Mouse (Mus musculus) CH12.LX (cell line): ENCODE results near the gene Ccdc32. TPM values are rescaled to one million over a fixed set of nuclear protein-coding genes. Genes with fewer than 3 reads are reported as not detected.

Experiments
- DNase-seq: peaks from one replicate; pipeline ENCODE4 v3.0.0-alpha.2; 2013; ENCODE audit errors: extremely low read depth
- H3K27ac ChIP-seq: 2 replicates; pipeline ENCODE4 v1.5.1; 2012; ENCODE audit warnings: low read depth, mild to moderate bottlenecking, control low read depth, moderate library complexity; ENCODE audit not compliant: insufficient read depth
- H3K27me3 ChIP-seq: replicated peaks from 2 replicates; pipeline ENCODE3; 2012; ENCODE audit warnings: inconsistent platforms
- H3K36me3 ChIP-seq, 2 experiments: replicated peaks in 1 of 2; 2 replicates each; pipeline versions ENCODE3 to v1.6.1; 2012; ENCODE audit warnings: inconsistent platforms in 1 of 2, low read length in 1 of 2, mild to moderate bottlenecking in 1 of 2, mixed read lengths in 1 of 2, moderate library complexity in 1 of 2; ENCODE audit not compliant: control insufficient read depth in 1 of 2, insufficient read depth in 1 of 2
- H3K4me1 ChIP-seq, 2 experiments: 2 replicates each; pipeline ENCODE4 v1.6.1; 2012; ENCODE audit warnings: inconsistent platforms in 1 of 2, moderate library complexity in 1 of 2; ENCODE audit not compliant: insufficient read depth in 2 of 2, control insufficient read depth in 1 of 2
- H3K4me2 ChIP-seq: 2 replicates; pipeline ENCODE4 v1.6.1; 2012; ENCODE audit warnings: low read depth, mild to moderate bottlenecking, control low read depth; ENCODE audit not compliant: poor library complexity, insufficient read depth, severe bottlenecking
- H3K4me3 ChIP-seq, 3 experiments: fragments of 150-350 bp in 1 of 3; sonication (generic) in 1 of 3; replicated peaks in 1 of 3; 2 replicates each; pipeline versions ENCODE3 to v1.5.1; 2011 to 2012; ENCODE audit warnings: low read depth in 2 of 3, low read length in 2 of 3, mild to moderate bottlenecking in 2 of 3, moderate library complexity in 2 of 3, control low read depth in 1 of 3, improper control_type of control experiment in 1 of 3, inconsistent platforms in 1 of 3, mixed read lengths in 1 of 3; ENCODE audit not compliant: poor library complexity in 1 of 3
- H3K79me2 ChIP-seq: replicated peaks from 2 replicates; pipeline ENCODE4 v1.6.1; 2012; ENCODE audit warnings: mild to moderate bottlenecking, moderate library complexity; ENCODE audit not compliant: control insufficient read depth, poor library complexity, insufficient read depth, severe bottlenecking; ENCODE audit errors: extremely low read depth
- H3K9ac ChIP-seq: 2 replicates; pipeline ENCODE4 v1.6.1; 2012; ENCODE audit warnings: low read depth, mild to moderate bottlenecking, control low read depth, moderate library complexity; ENCODE audit not compliant: insufficient read depth
- H3K9me3 ChIP-seq: replicated peaks from 2 replicates; pipeline ENCODE3; 2012; ENCODE audit warnings: low read length, inconsistent platforms, mixed read lengths
- CHD1 ChIP-seq: IDR thresholded peaks from 2 replicates; pipeline ENCODE4 v1.6.1; 2012; ENCODE audit warnings: low read depth, low read length, improper control_type of control experiment, inconsistent platforms
- CHD2 ChIP-seq: IDR thresholded peaks from 2 replicates; pipeline ENCODE4 v1.6.1; 2011; ENCODE audit warnings: low read length, improper control_type of control experiment
- CTCF ChIP-seq, 2 experiments: IDR thresholded peaks in 1 of 2; conservative IDR thresholded peaks in 1 of 2; 2 replicates each; pipeline ENCODE4 v1.5.1; 2011 to 2012; ENCODE audit warnings: low read depth in 2 of 2, low read length in 2 of 2, improper control_type of control experiment in 1 of 2, inconsistent platforms in 1 of 2, mild to moderate bottlenecking in 1 of 2, moderate library complexity in 1 of 2
- ETS1 ChIP-seq: conservative IDR thresholded peaks from 2 replicates; pipeline ENCODE4 v1.6.1; 2012; ENCODE audit warnings: low read depth, mild to moderate bottlenecking, inconsistent platforms, low read length, improper control_type of control experiment, moderate library complexity
- HCFC1 ChIP-seq: IDR thresholded peaks from 2 replicates; pipeline ENCODE4 v1.6.1; 2012; ENCODE audit warnings: low read depth, mild to moderate bottlenecking, inconsistent platforms, low read length, improper control_type of control experiment
- JUN ChIP-seq: IDR thresholded peaks from 2 replicates; pipeline ENCODE4 v1.6.1; 2011; ENCODE audit warnings: low read depth, mild to moderate bottlenecking, low read length, improper control_type of control experiment, moderate library complexity; ENCODE audit not compliant: insufficient read depth
- MAX ChIP-seq: IDR thresholded peaks from 2 replicates; pipeline ENCODE4 v1.6.1; 2011; ENCODE audit warnings: low read length, improper control_type of control experiment
- PAX5 ChIP-seq: IDR thresholded peaks from 2 replicates; pipeline ENCODE4 v1.6.1; 2012; ENCODE audit warnings: low read length, inconsistent platforms, mixed read lengths
- POLR2A ChIP-seq: IDR thresholded peaks from 2 replicates; pipeline ENCODE4 v1.6.1; 2011; ENCODE audit warnings: low read depth, mild to moderate bottlenecking, improper control_type of control experiment, low read length
- SMC3 ChIP-seq: IDR thresholded peaks from 2 replicates; pipeline ENCODE4 v1.6.1; 2011; ENCODE audit warnings: low read depth, low read length, improper control_type of control experiment
- TBP ChIP-seq: conservative IDR thresholded peaks from 2 replicates; pipeline ENCODE4 v1.6.1; 2011; ENCODE audit warnings: low read depth, low read length, improper control_type of control experiment
- TCF12 ChIP-seq: IDR thresholded peaks from 2 replicates; pipeline ENCODE4 v1.6.1; 2014; ENCODE audit warnings: low read depth, mild to moderate bottlenecking, inconsistent platforms, low read length, improper control_type of control experiment
- UBTF ChIP-seq: IDR thresholded peaks from 2 replicates; pipeline ENCODE4 v1.6.1; 2012; ENCODE audit warnings: low read depth, mild to moderate bottlenecking, inconsistent platforms, low read length, improper control_type of control experiment, moderate library complexity
- USF1 ChIP-seq: IDR thresholded peaks from 2 replicates; pipeline ENCODE4 v1.6.1; 2014; ENCODE audit warnings: low read depth, mild to moderate bottlenecking, inconsistent platforms, low read length, improper control_type of control experiment
- dilution Hi-C: fragments of 300-500 bp; cut with MboI; formaldehyde crosslinking; loops from 2 replicates; pipeline ENCODE4 v1.14.3; 2020; ENCODE audit warnings: low sequenced_read_pairs; ENCODE audit not compliant: extremely low pct_unique_long_range_greater_than_20kb, extremely low pct_ligation_motif_present
- in situ Hi-C: fragments of 300-500 bp; cut with MboI; formaldehyde crosslinking; loops from 3 replicates; pipeline ENCODE4 v1.14.3; 2019; ENCODE audit warnings: low sequenced_read_pairs, low pct_ligation_motif_present, low pct_unique_long_range_greater_than_20kb, mixed read lengths
- polyA plus RNA-seq: library from polyadenylated mRNA; unstranded; fragments of >175 nt; gene quantifications from 2 replicates; pipeline ENCODE4 v1.2.1, GENCODE M21; 2012; ENCODE audit warnings: low read depth; ENCODE audit not compliant: insufficient read length
- total RNA-seq, 2 experiments: library from RNA; depleted of rRNA; stranded (reverse); fragments of 300-350 nt in 1 of 2; fragments of >200 nt in 1 of 2; gene quantifications; 2 replicates each; pipeline ENCODE4 v1.2.3; 2012 to 2014

The Ccdc32 gene
- total and polyA plus RNA-seq, 3 experiments, result 11.5 to 18.3 (median 11.7) TPM

DNA sequence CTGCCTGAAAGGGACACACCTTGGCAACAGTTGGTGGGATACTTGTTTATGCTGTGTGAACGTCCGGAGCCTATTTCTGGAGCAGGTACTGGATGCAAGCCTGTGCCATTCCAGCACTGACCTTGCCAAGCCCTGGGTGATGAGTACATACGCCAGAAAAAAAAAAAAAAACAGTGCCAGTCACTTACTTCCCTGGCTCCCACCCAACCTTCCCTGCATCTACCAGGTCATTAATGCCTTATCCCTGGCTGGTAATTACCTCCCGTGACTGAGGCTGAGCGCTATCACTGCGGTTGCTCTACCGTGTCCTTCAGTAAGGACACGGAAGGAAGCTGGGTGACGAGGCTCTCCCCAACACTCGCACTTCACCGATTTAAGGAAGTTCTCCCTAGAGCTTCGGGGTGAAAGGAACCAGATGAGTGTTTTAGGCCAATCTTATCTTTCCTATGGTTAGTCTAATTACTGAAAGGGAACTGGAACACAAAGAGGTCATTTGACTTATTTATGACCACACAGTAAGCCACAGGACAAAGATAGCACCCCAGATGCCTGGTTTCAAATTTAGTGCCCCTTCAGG is 13.5 kb downstream of the Ccdc32 start (continued):
- TF ChIP-seq HCFC1, result no peak

DNA sequence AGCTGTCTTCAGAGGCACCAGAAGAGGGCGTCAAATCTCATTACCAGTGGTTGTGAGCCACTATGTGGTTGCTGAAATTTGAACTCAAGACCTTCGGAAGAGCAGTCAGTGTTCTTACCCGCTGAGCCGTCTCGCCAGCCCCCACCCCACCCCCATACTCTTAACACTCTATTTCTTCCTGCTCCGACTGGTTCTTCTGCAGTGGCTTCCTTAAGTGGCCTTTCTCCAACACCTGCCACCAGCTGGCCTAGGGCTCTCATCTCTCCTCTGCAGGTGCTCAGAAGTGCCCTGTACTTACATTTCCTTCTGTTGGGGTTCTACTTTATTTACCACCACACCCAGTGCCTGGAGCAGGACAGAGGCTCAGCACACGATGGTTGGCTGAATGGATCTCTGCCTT is 14.2 kb downstream of the Ccdc32 start:
- TF ChIP-seq SMC3 (peak; percentile 15; the same call in 1 of the 2 replicates), ETS1 (0 out of 2 replicates have a peak, but pooled peaks have one; percentile 15), TCF12 (peak; percentile 54; the same call in 1 of the 2 replicates), CHD2 (no peak), CTCF (conservative IDR thresholded peaks at IDR 0.05 in 1 of 2, IDR thresholded peaks at IDR 0.05 in 1 of 2; ENCODE audit: low read depth in 2 of 2, low read length in 2 of 2) (peak in 1 of 2 experiments; percentile 39; a peak in 2 of 4 replicates)
- TF ChIP-seq, all 38 proteins: peak for 4
- no peaks in the 10 kb centered on the region for H3K27me3 ChIP-seq
- peaks cover 16 to 24% of the 10 kb centered on the region in 2 experiments for H3K36me3 ChIP-seq
- peak; percentile 70 for DNase-seq
- H3K79me2 ChIP-seq, result no peaks in the 10 kb centered on the region
- dilution Hi-C loops (no loop called here), in situ Hi-C loops (no loop called here)
- peak overlapping the region; percentile 78 for H3K4me2 ChIP-seq
- H3K9ac ChIP-seq, result no peak overlapping the region
- H3K27ac ChIP-seq, result peak overlapping the region; percentile 78
- H3K4me1 ChIP-seq, result peaks cover 5 to 26% of the 10 kb centered on the region in 2 experiments; a peak in 3 of 4 replicates
- peaks cover 4% of the 10 kb centered on the region for H3K9me3 ChIP-seq
- peak overlapping the region in 2 of 3 experiments; percentile 13 to 33 for H3K4me3 ChIP-seq

GRCm38 (mm10) chr2:119009376-119009775 is 19.8 kb downstream of the Ccdc32 start:
- no peak overlapping the region for H3K9ac ChIP-seq
- no peak overlapping the region for H3K4me2 ChIP-seq
- no peak for TF ChIP-seq JUN
- no peak overlapping the region for H3K27ac ChIP-seq
- H3K36me3 ChIP-seq, result no peaks in the 10 kb centered on the region
- no peak for DNase-seq
- no peaks in the 10 kb centered on the region for H3K79me2 ChIP-seq
- peaks cover 0 to under 1% of the 10 kb centered on the region in 2 experiments; a peak in 1 of 4 replicates for H3K4me1 ChIP-seq
- no peak overlapping the region for H3K4me3 ChIP-seq
- no peaks in the 10 kb centered on the region for H3K9me3 ChIP-seq
- in situ Hi-C loops, result no loop called here
- dilution Hi-C loops, result no loop called here
- H3K27me3 ChIP-seq, result no peaks in the 10 kb centered on the region

- Histone ChIP-seq H3K4me2 (no peak overlapping the region), H3K36me3 (no peaks in the 10 kb centered on the region), H3K27ac (no peak overlapping the region)
- in situ Hi-C loops (no loop called here), dilution Hi-C loops (no loop called here)
- TF ChIP-seq USF1 (no peak), ETS1 (no peak), POLR2A (no peak), SMC3 (no peak), CHD1 (no peak), MAX (no peak), PAX5 (no peak), UBTF (no peak), TBP (no peak)
- TF ChIP-seq, all 38 proteins: peak for 0
- no peaks in the 10 kb centered on the region for H3K79me2 ChIP-seq
- no peaks in the 10 kb centered on the region for H3K27me3 ChIP-seq
- no peak overlapping the region for H3K9ac ChIP-seq
- H3K4me1 ChIP-seq, result no peaks in the 10 kb centered on the region
- no peak for DNase-seq
- no peaks in the 10 kb centered on the region for H3K9me3 ChIP-seq
- no peak overlapping the region for H3K4me3 ChIP-seq
These were observed 22.3 kb downstream of the Ccdc32 start for GRCm38 (mm10) chr2:119006886-119007285.
